Mouse (Mus musculus) myocyte (in vitro differentiated cells): ENCODE measurements around the gene Pdia6. TPM values are rescaled to one million over a fixed set of nuclear protein-coding genes. Genes with fewer than 3 reads are reported as not detected.

Source experiments
- H3K27me3 ChIP-seq: one replicate; pipeline ENCODE4 v1.6.1; 2011; ENCODE audit not compliant: control insufficient read depth, insufficient read depth, insufficient read length
- H3K36me3 ChIP-seq: one replicate; pipeline ENCODE4 v1.6.1; 2011; ENCODE audit not compliant: control insufficient read depth, insufficient read depth
- H3K4me2 ChIP-seq: one replicate; pipeline ENCODE4 v1.6.1; 2011; ENCODE audit warnings: low read depth, control low read depth
- H3K4me3 ChIP-seq: one replicate; pipeline ENCODE4 v1.5.1; 2011; ENCODE audit warnings: mild to moderate bottlenecking, control low read depth, moderate library complexity
- H3K79me2 ChIP-seq: one replicate; pipeline ENCODE4 v1.6.1; 2011; ENCODE audit not compliant: control insufficient read depth, insufficient read depth
- H3ac ChIP-seq: one replicate; pipeline ENCODE4 v1.6.1; 2011; ENCODE audit not compliant: control insufficient read depth, insufficient read length
- CEBPB ChIP-seq: IDR thresholded peaks from 2 replicates; pipeline ENCODE4 v1.6.1; 2011; ENCODE audit warnings: mild to moderate bottlenecking, moderate library complexity; ENCODE audit not compliant: poor library complexity, insufficient read depth, severe bottlenecking
- E2F4 ChIP-seq: IDR thresholded peaks from one replicate; pipeline ENCODE4 v1.6.1; 2011; ENCODE audit warnings: mild to moderate bottlenecking, control low read depth, moderate library complexity; ENCODE audit not compliant: insufficient read depth
- MAX ChIP-seq: IDR thresholded peaks from one replicate; pipeline ENCODE4 v1.6.1; 2011; ENCODE audit warnings: low read depth, mild to moderate bottlenecking, control low read depth
- MYOD1 ChIP-seq, 3 experiments: IDR thresholded peaks; one replicate each; pipeline ENCODE4 v1.6.1; 2011; ENCODE audit warnings: control low read depth in 2 of 3, low read depth in 2 of 3, mild to moderate bottlenecking in 2 of 3, moderate library complexity in 1 of 3; ENCODE audit not compliant: insufficient read length in 2 of 3, control insufficient read depth in 1 of 3
- MYOG ChIP-seq, 3 experiments: IDR thresholded peaks; one replicate each; pipeline ENCODE4 v1.6.1; 2011; ENCODE audit warnings: control low read depth in 2 of 3, low read depth in 2 of 3, mild to moderate bottlenecking in 2 of 3; ENCODE audit not compliant: insufficient read length in 2 of 3, control insufficient read depth in 1 of 3, insufficient read depth in 1 of 3
- POLR2A ChIP-seq: IDR thresholded peaks from one replicate; pipeline ENCODE4 v1.6.1; 2011; ENCODE audit warnings: low read depth, mild to moderate bottlenecking, control low read depth, moderate library complexity; ENCODE audit not compliant: insufficient read length
- POLR2AphosphoS2 ChIP-seq: IDR thresholded peaks from one replicate; pipeline ENCODE4 v1.6.1; 2011; ENCODE audit warnings: low read depth, control low read depth; ENCODE audit not compliant: insufficient read length
- REST ChIP-seq: IDR thresholded peaks from one replicate; pipeline ENCODE4 v1.6.1; 2011; ENCODE audit warnings: mild to moderate bottlenecking, control low read depth, moderate library complexity; ENCODE audit not compliant: insufficient read depth, insufficient read length
- SRF ChIP-seq: IDR thresholded peaks from one replicate; pipeline ENCODE4 v1.6.1; 2011; ENCODE audit warnings: low read depth; ENCODE audit not compliant: control insufficient read depth, insufficient read length
- TCF12 ChIP-seq: IDR thresholded peaks from one replicate; pipeline ENCODE4 v1.6.1; 2011; ENCODE audit warnings: mild to moderate bottlenecking, control low read depth; ENCODE audit not compliant: poor library complexity, insufficient read depth, severe bottlenecking
- TCF3 ChIP-seq: IDR thresholded peaks from one replicate; pipeline ENCODE4 v1.6.1; 2011; ENCODE audit warnings: low read depth, control low read depth; ENCODE audit not compliant: insufficient read length
- USF1 ChIP-seq: IDR thresholded peaks from one replicate; pipeline ENCODE4 v1.6.1; 2011; ENCODE audit warnings: low read depth, mild to moderate bottlenecking, control low read depth, moderate library complexity
- polyA plus RNA-seq: library from polyadenylated mRNA; unstranded; fragments of >200 nt; fragmentation: generic; extraction: Trizol; gene quantifications from one replicate; pipeline ENCODE4 v1.2.1, GENCODE M21; 2012; ENCODE audit warnings: missing spikeins

Gene Pdia6
- polyA plus RNA-seq, 1 experiment, result 135 TPM

DNA sequence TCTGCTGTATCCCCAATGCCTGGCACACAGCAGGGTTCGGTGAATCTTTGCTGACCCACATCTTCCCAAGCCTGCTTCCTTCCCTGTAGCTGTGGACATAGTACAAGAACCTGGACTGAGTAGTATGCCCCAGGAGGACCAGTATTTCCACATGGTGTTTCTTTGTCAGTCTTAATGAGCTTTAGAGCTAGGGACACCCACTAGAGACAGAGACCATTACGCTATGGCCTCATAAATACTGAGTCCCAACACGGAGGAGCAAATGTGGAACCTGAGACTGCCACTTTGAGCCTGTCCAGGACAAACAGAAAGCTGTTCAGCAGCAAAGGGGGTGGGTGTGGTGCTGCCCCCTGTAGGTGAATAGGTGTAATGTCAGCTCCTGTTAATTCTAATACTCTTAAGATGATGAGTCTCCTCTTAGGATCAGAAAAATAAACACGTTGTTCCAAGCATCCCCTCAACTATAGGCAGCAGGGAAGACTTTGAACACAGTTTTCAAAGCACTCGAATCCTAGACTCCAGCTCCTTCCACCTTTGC lies 44.4 kb upstream of the Pdia6 start:
- TF ChIP-seq MYOG (IDR thresholded peaks at IDR 0.05; ENCODE audit: control insufficient read depth in 1 of 3, insufficient read depth in 1 of 3, insufficient read length in 2 of 3, low read depth in 2 of 3) (no peak), SRF (no peak), REST (no peak), MYOD1 (IDR thresholded peaks at IDR 0.05; ENCODE audit: control insufficient read depth in 1 of 3, insufficient read length in 2 of 3, low read depth in 2 of 3) (no peak), MAX (no peak), TCF12 (no peak), CEBPB (no peak), POLR2A (no peak), E2F4 (no peak), TCF3 (no peak), USF1 (no peak), POLR2AphosphoS2 (no peak)
- H3K27me3 ChIP-seq, result no peaks in the 10 kb centered on the region
- H3K36me3 ChIP-seq, result no peaks in the 10 kb centered on the region
- no peak overlapping the region for H3K4me2 ChIP-seq
- H3ac ChIP-seq, result no peak overlapping the region
- no peak overlapping the region for H3K4me3 ChIP-seq
- H3K79me2 ChIP-seq, result no peaks in the 10 kb centered on the region

DNA sequence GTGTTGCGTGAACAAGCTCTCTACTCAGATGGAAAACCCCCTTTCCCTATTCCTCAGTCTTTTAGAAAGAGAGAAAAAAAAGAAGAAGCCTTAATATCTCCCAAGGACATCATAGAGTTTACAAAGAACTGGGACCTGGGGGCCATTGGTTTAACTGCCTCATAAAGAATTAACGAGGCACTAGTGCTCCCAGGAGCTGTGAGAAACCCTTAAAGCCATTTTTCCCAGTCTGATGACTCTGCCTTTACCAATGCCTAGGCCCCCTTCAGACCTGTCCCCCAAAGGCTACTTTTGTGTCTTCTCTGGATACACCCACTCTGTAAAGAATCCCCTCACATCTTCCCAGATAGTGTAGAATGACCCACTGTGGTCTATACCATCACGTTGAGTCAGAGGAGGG lies 43.3 kb upstream of the Pdia6 start:
- Histone ChIP-seq H3K4me2 (no peak overlapping the region), H3K36me3 (no peaks in the 10 kb centered on the region), H3K79me2 (no peaks in the 10 kb centered on the region), H3K27me3 (no peaks in the 10 kb centered on the region), H3ac (no peak overlapping the region), H3K4me3 (no peak overlapping the region)
- TF ChIP-seq SRF, result no peak
- no peak for TF ChIP-seq USF1
- TF ChIP-seq TCF12, result no peak
- no peak for TF ChIP-seq MYOG (IDR thresholded peaks at IDR 0.05; ENCODE audit: control insufficient read depth in 1 of 3, insufficient read depth in 1 of 3, insufficient read length in 2 of 3, low read depth in 2 of 3)
- TF ChIP-seq REST, result no peak
- TF ChIP-seq POLR2AphosphoS2, result no peak
- TF ChIP-seq CEBPB, result no peak
- no peak for TF ChIP-seq MYOD1 (IDR thresholded peaks at IDR 0.05; ENCODE audit: control insufficient read depth in 1 of 3, insufficient read length in 2 of 3, low read depth in 2 of 3)
- TF ChIP-seq MAX, result no peak

DNA sequence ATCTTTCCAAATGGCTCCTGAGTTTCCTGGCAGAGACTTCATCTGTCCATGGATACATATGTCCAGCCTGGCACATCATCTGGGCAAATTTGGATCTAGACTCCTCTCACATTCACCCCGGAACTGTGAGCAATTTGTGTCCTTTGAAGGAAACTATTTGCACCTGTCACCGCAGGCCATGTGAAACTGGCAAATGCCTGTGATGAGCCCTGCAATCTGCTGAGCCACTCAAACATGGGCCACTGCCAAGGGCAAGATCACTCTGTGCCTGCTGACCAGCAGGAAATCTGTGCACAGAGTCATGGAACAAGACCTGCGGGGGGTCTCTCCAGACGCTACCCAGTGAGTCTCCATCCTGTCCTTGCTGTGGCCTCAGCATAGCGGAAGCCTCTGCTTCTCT lies 41.3 kb upstream of the Pdia6 start:
- Histone ChIP-seq H3K4me3 (no peak overlapping the region), H3K79me2 (no peaks in the 10 kb centered on the region)
- TF ChIP-seq MYOG (IDR thresholded peaks at IDR 0.05; ENCODE audit: control insufficient read depth in 1 of 3, insufficient read depth in 1 of 3, insufficient read length in 2 of 3, low read depth in 2 of 3) (peak; percentile 77 to 94 (median 88)), TCF12 (peak; percentile 71), TCF3 (peak; percentile 40), POLR2AphosphoS2 (no peak), MYOD1 (IDR thresholded peaks at IDR 0.05; ENCODE audit: control insufficient read depth in 1 of 3, insufficient read length in 2 of 3, low read depth in 2 of 3) (peak; percentile 18 to 94 (median 92)), CEBPB (peak; percentile 17; the same call in 1 of the 2 replicates), POLR2A (no peak), E2F4 (no peak), REST (no peak)

DNA sequence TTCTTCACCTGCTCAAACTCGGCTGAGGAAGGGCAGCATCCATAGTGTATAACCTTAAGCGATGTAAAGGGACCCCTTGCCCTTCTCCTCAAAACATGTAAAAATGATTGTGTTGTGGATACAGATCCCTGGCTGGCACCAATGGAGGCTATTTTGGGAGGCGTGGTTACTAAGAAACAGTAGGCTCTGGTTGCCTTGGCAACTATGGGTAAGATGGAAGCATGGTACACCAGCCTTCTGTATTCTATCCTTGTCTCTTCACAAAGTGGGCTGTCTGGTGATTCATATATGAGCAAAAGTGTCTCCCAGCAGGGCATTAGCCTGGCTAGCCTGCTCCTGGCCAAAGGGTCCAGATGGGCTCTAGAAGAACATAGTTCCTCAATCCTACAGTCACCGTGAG lies 38.4 kb upstream of the Pdia6 start:
- Histone ChIP-seq H3K79me2 (no peaks in the 10 kb centered on the region), H3K36me3 (no peaks in the 10 kb centered on the region), H3K27me3 (no peaks in the 10 kb centered on the region), H3ac (no peak overlapping the region), H3K4me2 (no peak overlapping the region), H3K4me3 (no peak overlapping the region)
- no peak for TF ChIP-seq TCF12
- TF ChIP-seq POLR2A, result no peak
- no peak for TF ChIP-seq MAX
- no peak for TF ChIP-seq MYOG (IDR thresholded peaks at IDR 0.05; ENCODE audit: control insufficient read depth in 1 of 3, insufficient read depth in 1 of 3, insufficient read length in 2 of 3, low read depth in 2 of 3)
- no peak for TF ChIP-seq USF1

More for the DNA sequence above, 41.3 kb upstream of the Pdia6 start:
- Histone ChIP-seq H3K4me2 (peak overlapping the region; percentile 35), H3ac (no peak overlapping the region), H3K36me3 (no peaks in the 10 kb centered on the region), H3K27me3 (no peaks in the 10 kb centered on the region)

DNA sequence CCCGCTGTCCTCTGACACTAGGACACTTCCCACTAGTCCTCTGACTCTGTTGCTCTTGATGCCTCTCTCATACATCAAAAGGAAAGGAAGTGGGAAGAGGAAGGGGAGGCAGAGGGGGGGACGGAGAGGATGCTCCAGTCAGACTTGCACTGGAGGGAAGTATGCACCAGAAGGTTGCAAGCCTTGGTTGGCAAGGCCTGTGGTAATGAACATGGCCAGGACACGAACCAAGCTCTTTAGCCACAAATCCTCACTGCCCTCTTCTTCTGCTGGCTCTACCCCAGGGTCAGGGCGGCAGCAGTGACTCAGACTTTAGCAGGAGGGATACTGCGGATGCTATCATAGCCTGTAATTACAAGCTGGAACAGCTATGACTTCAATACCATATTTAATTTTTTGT lies 35.8 kb upstream of the Pdia6 start:
- TF ChIP-seq TCF3 (no peak), SRF (no peak), TCF12 (no peak), MYOD1 (IDR thresholded peaks at IDR 0.05; ENCODE audit: control insufficient read depth in 1 of 3, insufficient read length in 2 of 3, low read depth in 2 of 3) (no peak), CEBPB (no peak), POLR2A (no peak), E2F4 (no peak), USF1 (no peak), MAX (no peak), REST (no peak), POLR2AphosphoS2 (no peak), MYOG (IDR thresholded peaks at IDR 0.05; ENCODE audit: control insufficient read depth in 1 of 3, insufficient read depth in 1 of 3, insufficient read length in 2 of 3, low read depth in 2 of 3) (no peak)
- H3K36me3 ChIP-seq, result no peaks in the 10 kb centered on the region
- peak overlapping the region; percentile 75 for H3K4me2 ChIP-seq
- no peaks in the 10 kb centered on the region for H3K79me2 ChIP-seq
- H3K27me3 ChIP-seq, result no peaks in the 10 kb centered on the region
- no peak overlapping the region for H3K4me3 ChIP-seq
- no peak overlapping the region for H3ac ChIP-seq
